Mouse (Mus musculus) CH12F3 (cell line): Measurements from ENCODE around the gene Gm20890.
"Not testable (repeated sequence)": the region's sequence is repeated elsewhere in the genome, so short reads cannot be mapped to it uniquely, and the experiment has no call there.

Experiments
- in situ Hi-C: fragments of 300-500 bp; cut with MboI; formaldehyde crosslinking; loops from 2 replicates; pipeline ENCODE4 v1.14.3; 2020; ENCODE audit warnings: low sequenced_read_pairs

Gm20890 gene

GRCm38 (mm10) chrY:26776699-26777098, at the start of gene Gm20890:
TSS of gene Gm20890 (minus strand) at chrY:26776799.
- in situ Hi-C loops = not testable (repeated sequence)
